Mouse (Mus musculus): ENCODE data around the gene Psapl1.

DNA sequence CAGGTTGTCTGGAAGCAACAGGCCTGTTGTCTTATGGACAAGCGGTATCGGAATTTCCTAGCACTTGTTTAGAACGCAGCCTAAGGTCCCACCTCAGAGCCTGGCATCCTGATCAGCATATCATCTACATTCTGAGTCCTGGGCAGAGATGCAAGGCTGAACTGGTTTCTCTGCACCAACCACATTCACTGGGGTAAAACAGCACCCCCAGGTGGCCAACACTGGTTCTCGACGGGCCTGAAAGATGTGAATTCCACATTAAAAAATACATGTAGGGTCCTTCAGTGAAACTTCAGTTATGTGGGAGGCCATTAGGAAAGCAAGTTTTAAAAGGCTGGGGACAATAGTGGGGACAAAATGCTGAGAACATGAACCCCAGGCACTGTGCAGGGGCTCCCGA, 20.0 kb downstream of the Psapl1 start:
- TF ChIP-seq CTCF (IDR thresholded peaks at IDR 0.05; ENCODE audit: low read depth, low read length) (no peak), GATA2 (IDR thresholded peaks at IDR 0.05; ENCODE audit: borderline replicate concordance, low read depth, low read length) (no peak)
